Mouse (Mus musculus): Measurements from ENCODE around the gene Jtb. TPM values are rescaled to one million over a fixed set of nuclear protein-coding genes. Genes with fewer than 3 reads are reported as not detected.

The Jtb gene
- polyA plus RNA-seq, 1 experiment from 2014 or later = 89.6 TPM

GRCm38 (mm10) chr3:90277793-90278192 lies 46.4 kb downstream of the Jtb start:
- ATAC-seq (replicated peaks; ENCODE audit: extremely low read depth, insufficient read depth, low FRiP score) = no peak
- Histone ChIP-seq H3K4me2 (ENCODE audit: low read depth, low read length) (no peak overlapping the region), H3K9me3 (replicated peaks; ENCODE audit: control insufficient read depth, low read length) (no peaks in the 10 kb centered on the region), H3K4me3 (ENCODE audit: low read length) (no peak overlapping the region), H3K27me3 (ENCODE audit: control insufficient read depth, insufficient read depth, low read length) (no peaks in the 10 kb centered on the region), H3K9ac (ENCODE audit: low read length) (no peak overlapping the region), H3K27ac (ENCODE audit: low read length) (no peak overlapping the region), H3K36me3 (ENCODE audit: control insufficient read depth, insufficient read depth) (peaks cover 49% of the 10 kb centered on the region), H3K4me1 (ENCODE audit: control insufficient read depth, insufficient read depth, low read length) (no peaks in the 10 kb centered on the region)
- 90% methylated on average over 9 of the region's 9 CpGs for WGBS

- Histone ChIP-seq H3K36me3 (ENCODE audit: control insufficient read depth, insufficient read depth) (peaks cover 45% of the 10 kb centered on the region), H3K27me3 (ENCODE audit: control insufficient read depth, insufficient read depth, low read length) (no peaks in the 10 kb centered on the region), H3K4me1 (ENCODE audit: control insufficient read depth, insufficient read depth, low read length) (no peaks in the 10 kb centered on the region), H3K27ac (ENCODE audit: low read length) (no peak overlapping the region), H3K4me3 (ENCODE audit: low read length) (no peak overlapping the region), H3K9me3 (replicated peaks; ENCODE audit: control insufficient read depth, low read length) (no peaks in the 10 kb centered on the region), H3K9ac (ENCODE audit: low read length) (no peak overlapping the region), H3K4me2 (ENCODE audit: low read depth, low read length) (no peak overlapping the region)
- 91% methylated on average over 10 of the region's 10 CpGs for WGBS
- ATAC-seq (replicated peaks; ENCODE audit: extremely low read depth, insufficient read depth, low FRiP score) = no peak
Measured at GRCm38 (mm10) chr3:90278211-90278610, 46.8 kb downstream of the Jtb start.

- no peaks in the 10 kb centered on the region for H3K9me3 ChIP-seq (replicated peaks; ENCODE audit: control insufficient read depth, low read length)
- peaks cover 43% of the 10 kb centered on the region for H3K36me3 ChIP-seq (ENCODE audit: control insufficient read depth, insufficient read depth)
- H3K27ac ChIP-seq (ENCODE audit: low read length) = no peak overlapping the region
- H3K4me3 ChIP-seq (ENCODE audit: low read length) = no peak overlapping the region
- no peak overlapping the region for H3K4me2 ChIP-seq (ENCODE audit: low read depth, low read length)
- H3K4me1 ChIP-seq (ENCODE audit: control insufficient read depth, insufficient read depth, low read length) = no peaks in the 10 kb centered on the region
- 89% methylated on average over 9 of the region's 9 CpGs for WGBS
- ATAC-seq (replicated peaks; ENCODE audit: extremely low read depth, insufficient read depth, low FRiP score) = no peak
- H3K9ac ChIP-seq (ENCODE audit: low read length) = no peak overlapping the region
- no peaks in the 10 kb centered on the region for H3K27me3 ChIP-seq (ENCODE audit: control insufficient read depth, insufficient read depth, low read length)
Measured at GRCm38 (mm10) chr3:90279216-90279615, 47.8 kb downstream of the Jtb start.

- Histone ChIP-seq H3K36me3 (ENCODE audit: control insufficient read depth, insufficient read depth) (peaks cover 43% of the 10 kb centered on the region), H3K4me2 (ENCODE audit: low read depth, low read length) (no peak overlapping the region), H3K4me3 (ENCODE audit: low read length) (no peak overlapping the region), H3K9ac (ENCODE audit: low read length) (no peak overlapping the region), H3K27me3 (ENCODE audit: control insufficient read depth, insufficient read depth, low read length) (no peaks in the 10 kb centered on the region), H3K27ac (ENCODE audit: low read length) (no peak overlapping the region), H3K9me3 (replicated peaks; ENCODE audit: control insufficient read depth, low read length) (no peaks in the 10 kb centered on the region), H3K4me1 (ENCODE audit: control insufficient read depth, insufficient read depth, low read length) (no peaks in the 10 kb centered on the region)
- no peak for ATAC-seq (replicated peaks; ENCODE audit: extremely low read depth, insufficient read depth, low FRiP score)
- 93% methylated on average over 7 of the region's 7 CpGs for WGBS
Measured at GRCm38 (mm10) chr3:90279743-90280142, 48.3 kb downstream of the Jtb start.

GRCm38 (mm10) chr3:90280708-90281107 lies 49.3 kb downstream of the Jtb start:
- Histone ChIP-seq H3K9ac (ENCODE audit: low read length) (no peak overlapping the region), H3K4me2 (ENCODE audit: low read depth, low read length) (no peak overlapping the region), H3K27ac (ENCODE audit: low read length) (no peak overlapping the region), H3K36me3 (ENCODE audit: control insufficient read depth, insufficient read depth) (peaks cover 39% of the 10 kb centered on the region), H3K4me1 (ENCODE audit: control insufficient read depth, insufficient read depth, low read length) (no peaks in the 10 kb centered on the region), H3K9me3 (replicated peaks; ENCODE audit: control insufficient read depth, low read length) (no peaks in the 10 kb centered on the region), H3K27me3 (ENCODE audit: control insufficient read depth, insufficient read depth, low read length) (no peaks in the 10 kb centered on the region), H3K4me3 (ENCODE audit: low read length) (no peak overlapping the region)
- no peak for ATAC-seq (replicated peaks; ENCODE audit: extremely low read depth, insufficient read depth, low FRiP score)
- 86% methylated on average over 9 of the region's 9 CpGs for WGBS

GRCm38 (mm10) chr3:90284150-90284549 lies 52.8 kb downstream of the Jtb start:
- ATAC-seq (replicated peaks; ENCODE audit: extremely low read depth, insufficient read depth, low FRiP score) = no peak
- H3K4me3 ChIP-seq (ENCODE audit: low read length) = no peak overlapping the region
- 89% methylated on average over 2 of the region's 2 CpGs for WGBS
- H3K4me2 ChIP-seq (ENCODE audit: low read depth, low read length) = no peak overlapping the region
- no peaks in the 10 kb centered on the region for H3K9me3 ChIP-seq (replicated peaks; ENCODE audit: control insufficient read depth, low read length)
- H3K4me1 ChIP-seq (ENCODE audit: control insufficient read depth, insufficient read depth, low read length) = no peaks in the 10 kb centered on the region
- no peaks in the 10 kb centered on the region for H3K27me3 ChIP-seq (ENCODE audit: control insufficient read depth, insufficient read depth, low read length)
- no peak overlapping the region for H3K9ac ChIP-seq (ENCODE audit: low read length)
- H3K36me3 ChIP-seq (ENCODE audit: control insufficient read depth, insufficient read depth) = peaks cover 16% of the 10 kb centered on the region
- H3K27ac ChIP-seq (ENCODE audit: low read length) = no peak overlapping the region

Small RNA genes lying within 50 kb of the gene (microRNA-seq; reads per million reads assigned to microRNA genes)
- not detected for gene Mir7012

Other genes starting within 250 kb of the Jtb start
- gene Hax1, start 232.8 kb upstream of the Jtb start, polyA plus RNA-seq (2015; fragmentation: Nextera tagmentation; extraction: Ambion mirVana) = 82.6 and 89.5 TPM in 2 replicates
- 147 and 151 TPM in 2 replicates for gene 4933434E20Rik, start 180.0 kb upstream of the Jtb start, polyA plus RNA-seq (2015; fragmentation: Nextera tagmentation; extraction: Ambion mirVana)
- gene Ubap2l, start 179.0 kb upstream of the Jtb start, polyA plus RNA-seq (2015; fragmentation: Nextera tagmentation; extraction: Ambion mirVana) = 111 and 146 TPM in 2 replicates
- 267 and 298 TPM in 2 replicates for gene Tpm3, start 158.9 kb upstream of the Jtb start, polyA plus RNA-seq (2015; fragmentation: Nextera tagmentation; extraction: Ambion mirVana)
- gene Nup210l, start 127.5 kb upstream of the Jtb start, polyA plus RNA-seq (2015; fragmentation: Nextera tagmentation; extraction: Ambion mirVana) = 0.25 and 0.32 TPM in 2 replicates
- 468 and 790 TPM in 2 replicates for gene Rps27, start 17.9 kb upstream of the Jtb start, polyA plus RNA-seq (2015; fragmentation: Nextera tagmentation; extraction: Ambion mirVana)
- 21.1 and 22.5 TPM in 2 replicates for gene Rab13, start 17.9 kb upstream of the Jtb start, polyA plus RNA-seq (2015; fragmentation: Nextera tagmentation; extraction: Ambion mirVana)
- 2.2 and 3.1 TPM in 2 replicates for gene Creb3l4, start 11.9 kb downstream of the Jtb start, polyA plus RNA-seq (2015; fragmentation: Nextera tagmentation; extraction: Ambion mirVana)
- 61.5 and 86.3 TPM in 2 replicates for gene Slc39a1, start 16.6 kb downstream of the Jtb start, polyA plus RNA-seq (2015; fragmentation: Nextera tagmentation; extraction: Ambion mirVana)
- 12.2 and 13.9 TPM in 2 replicates for gene Crtc2, start 22.6 kb downstream of the Jtb start, polyA plus RNA-seq (2015; fragmentation: Nextera tagmentation; extraction: Ambion mirVana)
- 7.1 and 7.4 TPM in 2 replicates for gene Dennd4b, start 33.6 kb downstream of the Jtb start, polyA plus RNA-seq (2015; fragmentation: Nextera tagmentation; extraction: Ambion mirVana)
- gene Gatad2b, start 61.6 kb downstream of the Jtb start, polyA plus RNA-seq (2015; fragmentation: Nextera tagmentation; extraction: Ambion mirVana) = 8.4 and 8.7 TPM in 2 replicates
- gene Slc27a3, start 158.3 kb downstream of the Jtb start, polyA plus RNA-seq (2015; fragmentation: Nextera tagmentation; extraction: Ambion mirVana) = 5.6 and 6.7 TPM in 2 replicates
- gene Ints3, start 202.0 kb downstream of the Jtb start, polyA plus RNA-seq (2015; fragmentation: Nextera tagmentation; extraction: Ambion mirVana) = 18.4 and 19.8 TPM in 2 replicates
- gene Npr1, start 234.3 kb downstream of the Jtb start, polyA plus RNA-seq (2015; fragmentation: Nextera tagmentation; extraction: Ambion mirVana) = 11.3 and 13.0 TPM in 2 replicates
- 103 and 104 TPM in 2 replicates for gene Ilf2, start 244.5 kb downstream of the Jtb start, polyA plus RNA-seq (2015; fragmentation: Nextera tagmentation; extraction: Ambion mirVana)